Mouse (Mus musculus): ENCODE measurements around the gene Cpsf3.

Gene Cpsf3

DNA sequence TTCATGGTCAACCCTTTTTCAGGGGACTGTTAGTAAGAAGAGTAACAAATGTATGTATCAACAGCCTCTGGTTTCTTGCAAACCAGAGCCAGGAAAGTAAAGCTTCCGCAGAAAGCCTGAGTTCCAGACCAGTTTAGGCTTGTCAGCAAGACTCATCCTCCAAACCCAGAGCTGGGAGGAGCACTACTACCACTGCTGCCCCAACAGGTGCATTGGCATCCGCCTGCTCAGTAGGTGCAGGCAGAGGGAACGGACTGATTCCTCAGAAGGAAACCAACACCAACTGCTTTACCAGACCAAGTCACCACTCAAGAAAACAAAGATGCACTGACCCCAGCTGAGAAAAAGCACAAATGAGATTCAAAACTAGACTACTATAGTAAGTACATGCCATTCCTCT lies 78.0 kb downstream of the Cpsf3 start:
- no peaks in the 10 kb centered on the region for H3K27me3 ChIP-seq (ENCODE audit: insufficient read depth, low read length)
- TF ChIP-seq NANOG (IDR thresholded peaks at IDR 0.05; ENCODE audit: borderline replicate concordance, low read length) (no peak), POU5F1 (IDR thresholded peaks at IDR 0.05; ENCODE audit: borderline replicate concordance, low read length) (no peak), CTCF (conservative IDR thresholded peaks at IDR 0.05; ENCODE audit: low read length) (no peak)
- peaks cover 29% of the 10 kb centered on the region for H3K4me1 ChIP-seq (replicated peaks; ENCODE audit: low read depth, low read length)
- H3K4me3 ChIP-seq (replicated peaks; ENCODE audit: low read length): no peak overlapping the region
- peaks cover 21% of the 10 kb centered on the region for H3K36me3 ChIP-seq (ENCODE audit: insufficient read depth, low read length)
- H3K9me3 ChIP-seq (ENCODE audit: low read length): no peaks in the 10 kb centered on the region
